Mouse (Mus musculus) inflammation-experienced regulatory T-cells, adult 16 weeks (primary cell): ENCODE measurements around the gene Slbp. TPM values are rescaled to one million over a fixed set of nuclear protein-coding genes. Genes with fewer than 3 reads are reported as not detected.

ENCODE experiments used
- polyA plus RNA-seq: library from polyadenylated mRNA; unstranded; fragments of 100-300 nt; shearing (Covaris generic); gene quantifications from one replicate; pipeline ENCODE4 v1.2.1, GENCODE M21; 2017

Slbp gene
- 192 TPM for polyA plus RNA-seq

GRCm38 (mm10) chr5:33651921-33652782 lies at the start of gene Slbp:
Gene Slbp (minus strand): TSS chr5:33652574.

GRCm38 (mm10) chr5:33657787-33658663 lies 5.7 kb upstream of the Slbp start, which contains the start of the genes Tacc3 and Tmem129:
Gene Tacc3 (plus strand): TSS chr5:33658128.
Gene Tmem129 (minus strand): TSS chr5:33658416.

DNA sequence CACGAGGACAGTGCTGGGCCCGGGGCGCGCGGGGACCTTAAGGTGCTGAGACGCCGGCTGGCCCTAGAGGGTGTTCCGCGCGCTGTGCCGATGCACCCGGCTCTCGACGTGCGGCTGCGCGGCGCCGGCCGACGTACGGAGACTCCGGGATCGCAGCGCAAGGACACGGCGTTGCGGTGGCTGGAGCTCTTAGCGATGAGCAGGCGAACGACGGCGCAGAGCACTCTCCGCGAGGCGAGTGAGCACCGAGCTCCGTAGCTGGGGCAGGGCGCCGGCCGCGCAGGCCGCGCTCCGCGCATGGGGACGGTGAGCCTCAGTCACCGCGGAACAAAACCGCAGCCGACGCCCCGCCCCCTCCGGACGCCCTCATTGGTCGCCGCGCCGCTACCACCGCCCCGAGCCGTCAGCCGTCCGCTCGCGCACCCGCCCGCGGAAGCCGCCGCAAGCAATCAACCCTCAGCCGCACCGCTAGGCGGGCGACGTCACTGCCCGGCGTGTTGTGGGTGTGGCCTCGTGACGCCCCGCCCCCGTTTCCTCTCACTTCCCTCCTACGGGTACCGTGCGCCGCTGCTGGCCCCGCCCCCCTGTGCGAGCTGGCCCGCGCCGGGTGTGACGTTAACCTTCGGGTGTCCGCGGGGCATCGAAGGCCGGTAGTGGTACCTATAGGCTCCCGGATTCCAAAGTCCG lies 22.9 kb downstream of the Slbp start, which contains the start of the genes Fam53a and Gm9903:
Gene Fam53a, minus strand, starts transcription at position 335 of the 687 bp plus-strand sequence.
Gene Gm9903, plus strand, starts transcription at position 625 of the 687 bp plus-strand sequence.

Other genes with a start within 250 kb of the Slbp start
- gene Nkx1-1, start 218.6 kb downstream of the Slbp start, polyA plus RNA-seq: not detected
- 35.3 TPM for gene Fam53a, start 22.9 kb downstream of the Slbp start, polyA plus RNA-seq
- 1.2 TPM for gene Gm9903, start 22.6 kb downstream of the Slbp start, polyA plus RNA-seq
- 28.5 TPM for gene Tacc3, start 5.6 kb upstream of the Slbp start, polyA plus RNA-seq
- 38.2 TPM for gene Tmem129, start 5.8 kb upstream of the Slbp start, polyA plus RNA-seq
- gene Fgfr3, start 69.1 kb upstream of the Slbp start, polyA plus RNA-seq: not detected
- 35.7 TPM for gene Letm1, start 130.2 kb upstream of the Slbp start, polyA plus RNA-seq
- 10.4 TPM for gene Nsd2, start 168.2 kb upstream of the Slbp start, polyA plus RNA-seq